In genomic region chr4:155213752-155214054, GRCm38 (mm10) we compare ENCODE assay signal across 10 mouse cellular contexts. TPM values are rescaled to one million over a fixed set of nuclear protein-coding genes. Genes with fewer than 3 reads are reported as not detected.
DNase-seq lines count a peak whose midpoint lies in the region; ATAC-seq and TF ChIP-seq lines count a peak whose summit lies in the region.
"Had no signal": no experiment of that assay in that cellular context is flagged by ENCODE, and none has a peak within 500 bp of the region (broad histone marks: within the 10 kb centered on the region; RNA-seq: fewer than 3 reads in every experiment).

No protein-coding gene starts in this region.

- H3K4me1 ChIP-seq in embryonic facial prominence, embryonic 12.5 days = peaks cover 70% of the 10 kb centered on the region
- peaks cover 46% of the 10 kb centered on the region for H3K4me1 ChIP-seq in forebrain, postnatal 0 days (ENCODE audit: insufficient read depth)
- peaks cover 69% of the 10 kb centered on the region for H3K4me1 ChIP-seq in midbrain, embryonic 15.5 days

- H3K4me3 ChIP-seq in layer of hippocampus, adult 2 months = peak overlapping the region; percentile 13
- no peak overlapping the region for H3K4me3 ChIP-seq in embryonic facial prominence, embryonic 12.5 days
- H3K4me3 ChIP-seq in forebrain, postnatal 0 days (ENCODE audit: low read depth, low read length) = no peak overlapping the region
- no peak overlapping the region for H3K4me3 ChIP-seq in midbrain, embryonic 15.5 days

- ATAC-seq in embryonic facial prominence, embryonic 12.5 days (ENCODE audit: insufficient number of reproducible peaks, insufficient read depth, low FRiP score, low TSS enrichment) = no peak
- ATAC-seq in forebrain, postnatal 0 days = no peak
- no peak for ATAC-seq in midbrain, embryonic 15.5 days (replicated peaks)

- H3K36me3 ChIP-seq in embryonic facial prominence, embryonic 12.5 days = peaks cover 9% of the 10 kb centered on the region; the same call in 1 of the 2 replicates
- H3K36me3 ChIP-seq in forebrain, postnatal 0 days (ENCODE audit: insufficient read depth) = no peaks in the 10 kb centered on the region
- no peaks in the 10 kb centered on the region for H3K36me3 ChIP-seq in midbrain, embryonic 15.5 days (replicated peaks)

- H3K27ac ChIP-seq in layer of hippocampus, adult 2 months = peak overlapping the region; percentile 77
- H3K27ac ChIP-seq in embryonic facial prominence, embryonic 12.5 days = no peak overlapping the region
- peak overlapping the region; percentile 16; the same call in 1 of the 2 replicates for H3K27ac ChIP-seq in forebrain, postnatal 0 days (ENCODE audit: low read depth, low read length)
- H3K27ac ChIP-seq in midbrain, embryonic 15.5 days = 0 out of 2 replicates have a peak overlapping the region, but pooled peaks have one; percentile 11

- peak overlapping the region; percentile 4; the same call in 1 of the 2 replicates for H3K4me2 ChIP-seq in embryonic facial prominence, embryonic 12.5 days (replicated peaks)
- H3K4me2 ChIP-seq in forebrain, postnatal 0 days (ENCODE audit: low read depth) = peak overlapping the region; percentile 27
- H3K4me2 ChIP-seq in midbrain, embryonic 15.5 days = no peak overlapping the region

- H3K9me3 ChIP-seq in embryonic facial prominence, embryonic 12.5 days = no peaks in the 10 kb centered on the region
- no peaks in the 10 kb centered on the region for H3K9me3 ChIP-seq in forebrain, postnatal 0 days (ENCODE audit: low read length)
- no peaks in the 10 kb centered on the region for H3K9me3 ChIP-seq in midbrain, embryonic 15.5 days

- TF ChIP-seq CTCF in layer of hippocampus, adult 2 months (conservative IDR thresholded peaks at IDR 0.05) = no peak
- no peak for TF ChIP-seq CTCF in forebrain, postnatal 0 days (IDR thresholded peaks at IDR 0.05; ENCODE audit: low read depth)

- no peak overlapping the region; the same call in 1 of the 2 replicates for H3K9ac ChIP-seq in embryonic facial prominence, embryonic 12.5 days
- no peak overlapping the region for H3K9ac ChIP-seq in forebrain, postnatal 0 days
- H3K9ac ChIP-seq in midbrain, embryonic 15.5 days = no peak overlapping the region

- WGBS in embryonic facial prominence, embryonic 12.5 days = 78% methylated on average over 6 of the region's 6 CpGs
- WGBS in forebrain, postnatal 0 days = 31% methylated on average over 6 of the region's 6 CpGs
- 67% methylated on average over 6 of the region's 6 CpGs for WGBS in midbrain, embryonic 15.5 days

- no peaks in the 10 kb centered on the region for H3K27me3 ChIP-seq in embryonic facial prominence, embryonic 12.5 days
- no peaks in the 10 kb centered on the region for H3K27me3 ChIP-seq in forebrain, postnatal 0 days (ENCODE audit: insufficient read depth, low read length)
- no peaks in the 10 kb centered on the region for H3K27me3 ChIP-seq in midbrain, embryonic 15.5 days (replicated peaks)
- H3K27me3 ChIP-seq: CH12.LX had no signal

- no peak for DNase-seq in layer of hippocampus, adult 2 months (ENCODE audit: low spot score in 2 of 2)
- DNase-seq in layer of hippocampus, postnatal 36 days = no peak
- no peak for DNase-seq in forebrain, postnatal 0 days
- DNase-seq in ovary, postnatal 14 days (ENCODE audit: low spot score) = no peak
- no peak for DNase-seq in retina, embryonic 14.5 days (ENCODE audit: low spot score)
- DNase-seq in MN1 (ENCODE audit: low spot score) = no peak
- DNase-seq: lung, postnatal 10 days had no signal

RNA-seq across cellular contexts. Expression of gene Ski, which starts 8.7 kb away (rescaled TPM):
- 100 to 1,000 TPM; 128 to 136 TPM for total RNA-seq in layer of hippocampus, adult 2 months (2021)
- total RNA-seq in layer of hippocampus, postnatal 36 days (2021) = 100 to 1,000 TPM; 126 to 132 TPM
- polyA plus RNA-seq in embryonic facial prominence, embryonic 12.5 days (2016; fragmentation: Nextera tagmentation; extraction: Ambion mirVana) = 16.8 and 17.7 TPM in 2 replicates
- 66.9 and 68.7 TPM in 2 replicates for total RNA-seq in forebrain, postnatal 0 days (2014; rRNA removed)
- 11.7 and 12.2 TPM in 2 replicates for polyA plus RNA-seq in forebrain, postnatal 0 days (2015; fragmentation: Nextera tagmentation; extraction: Ambion mirVana)
- polyA plus RNA-seq in midbrain, embryonic 15.5 days (2015; fragmentation: Nextera tagmentation; extraction: Ambion mirVana) = 10.1 and 10.8 TPM in 2 replicates

RNA-seq across cellular contexts. Expression of gene Faap20, which starts 35.9 kb away (rescaled TPM):
- 10 to 100 TPM; 29.2 to 34.3 TPM for total RNA-seq in layer of hippocampus, adult 2 months (2021)
- total RNA-seq in layer of hippocampus, postnatal 36 days (2021) = 10 to 100 TPM; 30.9 to 35.1 TPM
- polyA plus RNA-seq in embryonic facial prominence, embryonic 12.5 days (2016; fragmentation: Nextera tagmentation; extraction: Ambion mirVana) = 85.1 and 87.4 TPM in 2 replicates
- total RNA-seq in forebrain, postnatal 0 days (2014; rRNA removed) = 48.7 and 51.8 TPM in 2 replicates
- polyA plus RNA-seq in forebrain, postnatal 0 days (2015; fragmentation: Nextera tagmentation; extraction: Ambion mirVana) = 59.9 and 60.7 TPM in 2 replicates
- polyA plus RNA-seq in midbrain, embryonic 15.5 days (2015; fragmentation: Nextera tagmentation; extraction: Ambion mirVana) = 78.5 and 87.4 TPM in 2 replicates
